Mouse (Mus musculus) G1E (cell line): ENCODE results near the gene Them4. TPM values are rescaled to one million over a fixed set of nuclear protein-coding genes. Genes with fewer than 3 reads are reported as not detected.

Source experiments
- ATAC-seq: 2 replicates; pipeline ENCODE4 v1.8.0; 2016; ENCODE audit warnings: mild to moderate bottlenecking; ENCODE audit not compliant: insufficient number of reproducible peaks, poor library complexity, low FRiP score, severe bottlenecking; ENCODE audit errors: extremely low read depth
- DNase-seq: peaks from one replicate; pipeline ENCODE4 v3.0.0; 2012; ENCODE audit warnings: low spot score
- H3K27me3 ChIP-seq: 2 replicates; pipeline ENCODE4 v1.6.1; 2012; ENCODE audit warnings: mild to moderate bottlenecking, low read length, inconsistent platforms; ENCODE audit not compliant: insufficient read depth
- H3K36me3 ChIP-seq: replicated peaks from 2 replicates; pipeline ENCODE3; 2012; ENCODE audit warnings: mild to moderate bottlenecking, inconsistent platforms
- H3K4me1 ChIP-seq: 2 replicates; pipeline ENCODE4 v1.6.1; 2012; ENCODE audit warnings: low read depth, low read length, inconsistent platforms, mixed read lengths; ENCODE audit not compliant: insufficient read depth
- H3K4me3 ChIP-seq: 2 replicates; pipeline ENCODE4 v1.5.1; 2012; ENCODE audit warnings: low read depth, mild to moderate bottlenecking, inconsistent platforms, low read length, moderate library complexity, mixed read lengths
- H3K9me3 ChIP-seq: replicated peaks from 2 replicates; pipeline ENCODE4 v1.6.1; 2012; ENCODE audit warnings: inconsistent platforms
- CTCF ChIP-seq: IDR thresholded peaks from 2 replicates; pipeline ENCODE4 v1.5.1; 2012; ENCODE audit warnings: low read depth, low read length, inconsistent platforms, mixed read lengths
- GATA1 ChIP-seq: IDR thresholded peaks from 2 replicates; pipeline ENCODE4 v1.6.1; 2012; ENCODE audit warnings: borderline replicate concordance, low read length, inconsistent platforms, mixed read lengths
- GATA2 ChIP-seq: IDR thresholded peaks from 2 replicates; pipeline ENCODE4 v1.6.1; 2012; ENCODE audit warnings: low read depth, low read length, inconsistent platforms, borderline replicate concordance
- POLR2AphosphoS5 ChIP-seq: IDR thresholded peaks from 2 replicates; pipeline ENCODE4 v1.6.1; 2012; ENCODE audit warnings: low read depth, low read length, inconsistent platforms; ENCODE audit not compliant: insufficient replicate concordance
- TAL1 ChIP-seq: conservative IDR thresholded peaks from 2 replicates; pipeline ENCODE4 v1.6.1; 2012; ENCODE audit warnings: low read depth, low read length, inconsistent platforms, mixed read lengths
- polyA plus RNA-seq: library from polyadenylated mRNA; stranded (reverse); fragments of >175 nt; gene quantifications from 2 replicates; pipeline ENCODE4 v1.2.3, GENCODE M21; 2012
- total RNA-seq, 2 experiments: library from RNA; stranded (forward) in 1 of 2; stranded (reverse) in 1 of 2; fragments of 200-1000 nt in 1 of 2; fragments of >200 nt in 1 of 2; fragmentation: Nextera tagmentation in 1 of 2; gene quantifications; 2 replicates each; pipeline ENCODE4 v1.2.3; 2014 to 2017

Them4 gene
- total and polyA plus RNA-seq, 3 experiments = 1.3 to 13.2 (median 7.7) TPM

DNA sequence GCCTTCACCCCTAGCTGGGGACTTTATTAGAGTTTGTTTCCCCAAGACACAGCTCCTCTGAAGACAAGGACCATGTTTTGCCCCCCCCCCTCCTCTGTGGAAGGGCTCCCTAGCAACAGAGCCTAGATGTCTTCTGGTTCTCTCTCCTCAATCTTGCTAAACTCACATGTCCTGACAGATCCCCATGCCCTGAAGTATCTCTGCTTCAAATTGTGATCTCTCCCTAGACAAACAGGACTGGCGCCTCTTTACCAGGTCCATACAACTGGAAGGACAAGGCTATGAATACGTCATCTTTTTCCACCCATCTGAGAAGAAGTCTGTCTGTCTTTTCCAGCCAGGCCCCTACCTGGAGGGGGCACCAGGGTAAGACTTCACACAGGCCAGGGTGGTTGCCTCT lies 34.3 kb downstream of the Them4 start:
- no peak for DNase-seq
- TF ChIP-seq POLR2AphosphoS5 (no peak), GATA2 (no peak), TAL1 (no peak), CTCF (no peak), GATA1 (no peak)
- Histone ChIP-seq H3K4me3 (no peak overlapping the region), H3K9me3 (no peaks in the 10 kb centered on the region), H3K27me3 (peaks cover 14% of the 10 kb centered on the region), H3K36me3 (no peaks in the 10 kb centered on the region), H3K4me1 (no peaks in the 10 kb centered on the region)
- ATAC-seq = no peak

DNA sequence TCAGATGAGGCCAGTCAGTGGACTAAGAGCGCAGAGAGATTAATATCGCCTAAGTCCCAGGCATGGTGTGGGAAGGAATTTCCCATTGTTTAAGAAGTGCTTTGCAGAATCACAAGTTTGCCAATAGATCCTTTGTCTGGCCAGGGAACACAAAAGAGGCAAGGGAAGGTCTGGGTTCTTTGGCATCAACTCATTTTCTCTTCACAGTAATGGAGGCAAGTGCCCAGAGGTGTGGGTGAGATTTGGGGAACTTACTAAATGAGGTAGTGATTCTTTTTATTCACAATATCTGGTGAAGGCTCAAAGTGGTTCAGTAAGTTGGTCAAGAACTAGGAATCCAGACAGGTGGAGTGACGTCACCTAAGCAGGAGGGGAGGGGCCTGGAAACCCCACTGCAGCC lies 35.0 kb downstream of the Them4 start:
- no peak overlapping the region for H3K4me3 ChIP-seq
- ATAC-seq (no peak), DNase-seq (no peak)
- H3K36me3 ChIP-seq = no peaks in the 10 kb centered on the region
- no peaks in the 10 kb centered on the region for H3K4me1 ChIP-seq
- H3K9me3 ChIP-seq = no peaks in the 10 kb centered on the region
- H3K27me3 ChIP-seq = peaks cover 14% of the 10 kb centered on the region
- TF ChIP-seq CTCF (no peak), GATA2 (no peak), GATA1 (no peak), POLR2AphosphoS5 (no peak), TAL1 (no peak)

DNA sequence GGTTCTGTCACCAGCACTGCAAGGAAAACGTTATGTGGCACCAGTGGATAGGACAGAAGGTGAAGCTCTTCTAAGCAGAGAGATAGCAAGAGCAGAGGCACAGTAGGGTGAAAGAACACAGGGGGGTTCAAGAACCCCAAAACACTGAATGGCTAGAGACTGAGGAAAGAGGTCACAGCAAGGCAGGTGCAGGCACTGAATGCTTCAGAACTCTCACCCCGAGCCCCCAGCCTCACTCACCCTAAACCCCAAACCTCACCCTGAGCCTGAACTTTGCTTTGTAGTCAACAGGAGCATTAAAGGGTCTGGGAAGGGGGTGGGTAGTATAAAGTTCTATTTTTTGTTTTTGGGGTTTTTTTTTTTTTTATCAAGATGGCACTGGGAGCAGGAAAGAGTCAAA lies 38.3 kb downstream of the Them4 start:
- Histone ChIP-seq H3K27me3 (no peaks in the 10 kb centered on the region; the same call in 1 of the 2 replicates), H3K9me3 (no peaks in the 10 kb centered on the region), H3K4me3 (no peak overlapping the region), H3K36me3 (no peaks in the 10 kb centered on the region), H3K4me1 (no peaks in the 10 kb centered on the region)
- DNase-seq = no peak
- TF ChIP-seq GATA1 = no peak
- TF ChIP-seq TAL1 = no peak
- TF ChIP-seq POLR2AphosphoS5 = no peak
- no peak for TF ChIP-seq CTCF
- no peak for TF ChIP-seq GATA2
- no peak for ATAC-seq

DNA sequence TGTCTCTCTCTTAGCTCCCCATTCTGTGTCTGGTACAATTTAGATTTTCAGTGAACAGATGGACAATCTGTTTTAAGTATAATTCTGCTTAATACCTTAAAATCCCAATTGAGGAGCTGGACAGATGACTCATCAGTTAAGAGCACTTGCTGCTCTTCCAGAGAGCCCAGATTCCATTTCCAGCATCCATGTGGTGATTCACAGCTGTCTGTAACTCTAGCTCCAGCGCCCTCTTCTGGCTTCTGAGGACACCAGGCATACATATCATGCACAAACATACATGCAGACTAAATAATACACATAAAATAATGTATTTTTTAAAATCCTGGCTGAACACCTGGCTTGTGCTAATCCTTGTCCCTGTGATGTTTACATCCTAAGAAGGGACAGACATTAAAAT lies 50.9 kb downstream of the Them4 start:
- no peaks in the 10 kb centered on the region for H3K36me3 ChIP-seq
- no peak for TF ChIP-seq TAL1
- TF ChIP-seq CTCF = no peak
- no peak for TF ChIP-seq GATA1
- no peak for TF ChIP-seq GATA2
- no peak for TF ChIP-seq POLR2AphosphoS5
- H3K4me3 ChIP-seq = no peak overlapping the region
- no peak for DNase-seq
- peaks cover 10% of the 10 kb centered on the region for H3K9me3 ChIP-seq
- peaks cover 6% of the 10 kb centered on the region; the same call in 1 of the 2 replicates for H3K27me3 ChIP-seq
- no peak for ATAC-seq
- H3K4me1 ChIP-seq = no peaks in the 10 kb centered on the region; the same call in 1 of the 2 replicates

DNA sequence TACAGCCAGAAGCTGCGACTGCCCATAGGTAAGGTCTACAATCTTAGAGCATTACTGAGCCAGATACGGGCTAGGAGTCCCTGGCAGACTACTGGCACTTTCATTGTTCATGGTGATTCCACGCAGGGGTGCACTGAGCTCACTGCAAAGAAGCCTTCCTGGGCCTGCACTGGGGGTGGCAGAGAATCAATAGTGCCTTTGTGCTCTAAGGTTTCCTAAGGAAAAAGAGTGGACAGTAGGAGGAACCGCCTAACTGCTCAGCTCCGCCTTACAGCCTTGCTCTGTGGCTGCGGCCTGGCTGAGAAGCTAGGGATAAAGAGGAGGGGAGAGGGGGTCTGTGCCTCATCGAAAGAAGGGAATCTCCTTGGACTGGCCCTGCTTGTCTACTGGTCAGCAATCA lies 52.2 kb downstream of the Them4 start, which contains the start of gene C2cd4d:
TSS of gene C2cd4d (plus strand) at position 301 of the 400 bp plus-strand sequence.
- no peak for ATAC-seq
- Histone ChIP-seq H3K36me3 (no peaks in the 10 kb centered on the region), H3K27me3 (peaks cover 6% of the 10 kb centered on the region; the same call in 1 of the 2 replicates), H3K4me3 (no peak within 1 kb of the TSS), H3K4me1 (no peaks in the 10 kb centered on the region; the same call in 1 of the 2 replicates), H3K9me3 (peaks cover 10% of the 10 kb centered on the region)
- TF ChIP-seq GATA1 = no peak
- TF ChIP-seq POLR2AphosphoS5 = no peak
- no peak for TF ChIP-seq CTCF
- TF ChIP-seq GATA2 = no peak
- TF ChIP-seq TAL1 = no peak
- no peak for DNase-seq

DNA sequence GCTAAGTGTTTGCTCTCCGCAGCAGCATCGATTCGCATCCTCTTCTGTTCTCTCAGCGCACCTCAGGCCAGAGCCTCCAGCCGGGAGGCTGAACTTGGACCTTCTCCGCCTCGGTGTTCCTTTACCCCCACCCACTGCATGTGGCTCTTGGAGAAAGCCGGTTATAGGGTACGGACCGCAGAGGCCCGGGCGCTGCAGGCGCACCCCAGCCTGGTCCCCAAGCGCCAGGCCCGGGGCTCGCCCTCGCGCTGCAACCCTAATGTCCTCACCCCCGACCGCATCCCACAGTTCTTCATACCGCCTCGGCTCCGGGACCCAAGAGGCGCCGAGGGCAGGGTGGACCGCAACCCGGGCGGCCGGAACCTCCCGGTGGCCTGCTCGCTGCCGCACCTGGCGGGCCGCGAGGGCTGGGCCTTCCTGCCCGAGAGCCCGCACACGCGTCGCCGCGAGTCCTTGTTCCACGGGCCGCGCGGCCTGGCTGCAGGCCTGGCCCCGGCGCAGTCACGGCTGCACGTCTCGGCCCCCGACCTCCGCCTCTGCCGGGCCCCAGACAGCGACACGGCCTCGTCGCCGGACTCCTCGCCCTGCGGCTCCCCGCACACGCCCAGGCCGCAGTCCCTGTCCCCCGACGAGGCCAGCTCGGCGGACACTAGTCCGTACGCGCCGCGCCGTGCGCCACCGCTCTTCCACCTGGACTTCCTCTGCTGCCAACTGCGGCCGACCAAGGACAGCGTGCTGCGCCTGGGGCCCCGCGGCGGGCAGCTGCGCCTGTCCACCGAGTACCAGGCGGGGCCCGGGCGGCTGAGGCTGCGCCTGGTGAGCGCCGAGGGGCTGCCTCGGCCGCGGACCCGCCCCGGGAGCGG lies 53.6 kb downstream of the Them4 start:
- no peak for ATAC-seq
- Histone ChIP-seq H3K9me3 (peaks cover 10% of the 10 kb centered on the region), H3K27me3 (peaks cover 6% of the 10 kb centered on the region; the same call in 1 of the 2 replicates)

More for the DNA sequence above, 53.6 kb downstream of the Them4 start:
- Histone ChIP-seq H3K4me3 (0 out of 2 replicates have a peak overlapping the region, but pooled peaks have one; percentile 5), H3K4me1 (peaks cover under 1% of the 10 kb centered on the region; the same call in 1 of the 2 replicates), H3K36me3 (no peaks in the 10 kb centered on the region)
- no peak for DNase-seq
- TF ChIP-seq TAL1 = no peak
- TF ChIP-seq POLR2AphosphoS5 = no peak
- TF ChIP-seq GATA2 = no peak
- no peak for TF ChIP-seq CTCF
- no peak for TF ChIP-seq GATA1
